Mouse (Mus musculus) right cerebral cortex, postnatal 14 days (tissue): ENCODE data around the gene Ccdc80.

Experiments
- DNase-seq: peaks from one replicate; pipeline ENCODE4 v3.0.0; 2022

Gene Ccdc80

DNA sequence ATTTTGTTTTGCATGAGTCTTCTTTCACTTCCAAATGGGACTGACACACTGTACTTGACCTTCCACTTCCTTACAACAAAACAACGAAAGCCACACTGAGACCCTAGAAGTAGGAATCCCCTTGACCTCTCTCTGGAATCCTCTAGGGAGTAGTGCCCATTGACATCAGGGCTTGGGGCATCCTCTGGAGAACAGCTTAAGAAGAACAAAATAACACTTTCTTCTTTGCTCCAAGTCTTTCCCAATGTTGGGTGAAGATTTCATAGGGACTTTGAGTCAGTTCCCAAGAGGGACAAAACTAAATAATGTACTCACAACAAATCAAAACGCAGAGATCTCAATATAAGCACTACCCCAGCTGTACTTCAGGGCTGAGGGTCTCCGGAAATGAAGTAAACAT is 25.6 kb downstream of the Ccdc80 start:
- DNase-seq: no peak

DNA sequence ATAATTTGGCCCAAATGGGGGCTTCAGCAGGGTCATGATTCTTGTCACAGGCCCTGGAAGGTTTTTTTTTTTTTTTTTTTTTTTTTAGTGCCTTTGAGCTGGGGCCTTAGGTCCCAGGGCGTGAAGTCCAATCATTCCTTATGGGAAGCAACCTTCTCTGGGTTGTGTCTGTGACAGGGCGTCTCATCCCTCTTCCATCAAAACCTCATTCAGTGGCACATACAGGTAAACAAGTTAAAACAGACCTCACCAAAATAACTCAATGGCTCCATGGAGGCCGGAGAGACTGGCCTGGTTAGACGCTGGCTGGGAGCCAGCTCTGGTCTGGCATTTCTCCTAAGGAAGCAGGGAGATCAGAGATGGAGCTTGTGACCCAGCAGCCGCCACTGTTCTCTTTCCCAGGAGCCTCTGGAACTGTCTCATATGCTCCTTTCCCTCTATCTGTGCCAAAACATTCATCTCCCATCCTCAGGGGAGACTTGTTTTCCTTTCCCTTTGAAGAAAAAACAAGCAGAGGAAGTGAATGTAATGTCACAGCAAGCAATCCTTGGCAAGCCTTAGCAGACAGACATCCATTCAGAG is 27.7 kb downstream of the Ccdc80 start:
- DNase-seq: peak; percentile 54

DNA sequence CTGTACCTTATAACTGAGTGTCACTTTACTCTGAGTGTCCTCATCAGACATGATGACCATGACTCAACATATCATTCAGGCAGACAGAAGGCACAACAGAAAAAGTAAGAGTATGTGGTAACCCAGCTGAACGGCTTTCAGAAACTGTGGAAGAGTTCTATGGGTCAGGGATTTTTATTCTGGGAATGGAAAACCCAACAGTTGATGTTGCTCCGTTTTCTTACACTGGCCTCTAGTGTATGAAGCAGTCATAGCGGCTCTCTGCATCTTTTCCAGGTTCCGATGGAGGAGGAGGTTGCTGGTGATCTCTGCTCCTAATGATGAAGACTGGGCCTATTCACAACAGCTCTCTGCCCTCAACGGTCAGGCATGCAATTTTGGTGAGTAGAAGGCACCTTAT is 29.4 kb downstream of the Ccdc80 start:
- DNase-seq: no peak

DNA sequence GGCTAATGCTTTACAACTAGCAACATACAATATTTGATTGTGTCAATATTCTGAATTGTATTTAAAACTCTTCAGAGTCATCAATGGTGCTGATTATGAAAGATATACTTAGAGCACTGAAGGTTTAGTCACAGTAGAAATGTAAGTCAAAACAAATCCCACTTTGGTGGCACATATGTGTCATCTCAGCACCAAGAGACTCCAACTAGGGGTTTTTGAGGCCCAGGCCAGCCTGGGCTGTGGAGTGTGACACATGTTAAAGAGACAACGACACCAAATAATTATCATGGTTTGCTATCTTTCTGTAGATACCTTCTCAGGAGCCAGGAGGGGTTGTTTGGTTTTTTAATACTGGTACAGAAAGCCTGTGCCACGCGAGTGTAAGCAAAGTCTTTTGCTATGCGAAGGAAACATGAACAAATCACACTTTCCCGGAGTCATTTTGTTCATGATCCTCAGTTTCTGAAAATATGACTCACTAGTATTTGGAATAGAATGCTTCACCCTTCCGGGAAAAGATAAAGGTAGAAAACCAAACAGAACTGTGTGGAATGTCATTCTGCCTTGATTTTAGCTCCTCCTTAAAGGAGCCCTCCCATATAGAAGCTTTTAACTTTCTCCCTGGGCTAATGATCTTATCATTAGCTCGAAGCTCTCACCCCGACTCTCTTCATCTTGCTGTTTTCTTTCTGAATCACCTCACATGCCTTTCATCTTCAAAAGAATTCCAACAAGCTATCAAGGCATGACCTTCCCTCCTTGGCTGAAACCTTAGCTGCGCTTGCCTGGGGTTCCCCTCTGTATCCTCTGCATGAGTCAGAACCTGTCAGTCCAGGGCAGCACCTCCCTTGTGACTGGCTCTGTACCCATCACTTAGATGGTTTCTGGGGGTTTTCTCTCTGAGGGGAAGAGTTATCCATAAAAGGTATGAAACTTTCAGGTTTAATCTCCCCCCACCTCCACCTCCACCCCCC is 31.3 kb downstream of the Ccdc80 start:
- no peak for DNase-seq

DNA sequence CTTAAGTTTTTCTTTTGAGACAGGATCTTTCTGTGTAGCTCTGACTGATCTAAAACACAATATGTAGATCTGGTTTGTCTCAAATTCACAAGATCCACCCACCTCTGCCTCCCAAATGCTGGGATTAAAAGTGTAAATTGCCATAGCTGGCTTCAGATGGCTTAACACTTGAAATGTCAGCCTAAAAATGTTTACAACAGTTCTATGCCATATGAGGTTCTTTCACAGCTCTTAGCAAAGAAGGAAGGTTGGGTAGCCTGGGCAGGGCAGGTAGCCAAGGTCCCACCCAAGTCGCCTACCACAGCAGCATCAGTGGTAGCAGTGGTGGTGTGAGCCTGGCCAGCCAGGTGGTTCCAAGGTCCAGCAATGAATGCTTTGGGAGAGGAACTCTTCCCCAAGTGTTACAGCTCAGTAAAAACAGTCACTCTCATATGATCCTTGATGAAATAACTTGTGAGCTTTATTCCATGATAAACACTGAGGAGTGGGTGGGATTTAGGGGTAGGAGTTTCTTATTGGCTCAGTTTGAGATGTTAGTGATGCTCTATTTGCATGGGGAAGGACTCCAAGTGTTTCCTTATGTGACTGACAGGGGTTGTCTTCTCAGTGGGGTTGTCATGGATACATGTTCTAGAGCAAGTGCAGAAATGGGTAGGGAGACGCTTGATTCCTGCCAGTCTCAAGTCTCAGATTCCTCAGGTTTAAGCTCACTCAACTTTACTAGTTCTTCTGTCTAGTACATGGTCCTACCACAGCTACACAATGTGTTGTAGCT is 34.9 kb downstream of the Ccdc80 start:
- DNase-seq: no peak

DNA sequence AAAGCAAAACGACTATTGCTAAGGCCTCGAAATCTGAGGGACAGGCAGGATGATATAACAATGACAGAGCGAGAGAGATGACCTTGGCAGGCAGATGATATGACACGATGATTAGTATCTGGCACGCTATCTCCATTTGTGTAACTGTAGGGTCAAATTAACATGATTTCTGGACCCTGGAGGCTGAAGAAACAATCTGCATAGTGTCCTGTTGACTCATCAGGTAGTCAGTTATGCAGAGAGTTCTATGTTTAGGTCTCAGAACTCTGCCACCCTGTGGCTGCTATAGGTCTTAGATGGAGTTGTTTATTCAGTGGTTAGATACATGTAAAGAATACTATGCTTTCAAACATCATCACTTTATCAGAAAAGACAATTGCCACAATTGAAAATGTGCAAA is 48.5 kb downstream of the Ccdc80 start:
- DNase-seq: no peak

DNA sequence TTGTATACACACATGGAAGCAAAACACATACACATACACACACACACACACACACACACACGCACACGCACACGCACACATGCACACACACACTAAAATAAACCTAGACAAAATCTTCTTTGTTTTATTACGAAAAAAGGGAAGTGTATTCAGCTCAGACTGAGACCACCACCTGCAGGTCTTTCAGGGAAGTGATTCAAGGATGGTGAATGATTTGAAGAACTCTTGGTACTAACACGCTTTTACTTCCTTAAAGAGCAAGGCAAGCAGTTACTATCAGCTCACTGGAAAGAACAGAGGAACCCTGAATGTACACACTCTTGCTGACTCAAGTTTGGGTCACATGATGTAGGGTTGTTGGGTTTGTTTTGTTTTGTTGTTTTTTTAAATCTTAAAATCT is 49.4 kb downstream of the Ccdc80 start:
- no peak for DNase-seq

DNA sequence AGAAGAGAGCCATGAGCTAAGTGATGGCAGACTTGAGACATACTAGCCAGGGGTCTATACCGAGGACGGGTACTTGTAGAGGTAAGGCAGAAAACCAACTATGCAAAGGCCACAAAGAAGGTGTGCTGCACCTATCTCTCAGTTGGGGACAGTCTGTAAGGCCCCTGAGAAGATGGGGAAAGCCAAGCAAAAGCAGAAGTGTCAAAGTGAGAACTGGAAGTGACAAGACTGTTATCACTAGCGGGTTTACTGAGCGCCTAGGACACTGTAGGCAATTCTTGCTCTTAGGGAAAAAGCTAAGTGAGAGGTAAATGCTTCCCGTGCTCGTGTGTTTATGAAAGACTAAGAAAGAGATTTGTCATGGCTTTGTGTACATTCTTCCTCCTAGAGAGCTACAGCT is 51.9 kb downstream of the Ccdc80 start:
- DNase-seq: no peak

DNA sequence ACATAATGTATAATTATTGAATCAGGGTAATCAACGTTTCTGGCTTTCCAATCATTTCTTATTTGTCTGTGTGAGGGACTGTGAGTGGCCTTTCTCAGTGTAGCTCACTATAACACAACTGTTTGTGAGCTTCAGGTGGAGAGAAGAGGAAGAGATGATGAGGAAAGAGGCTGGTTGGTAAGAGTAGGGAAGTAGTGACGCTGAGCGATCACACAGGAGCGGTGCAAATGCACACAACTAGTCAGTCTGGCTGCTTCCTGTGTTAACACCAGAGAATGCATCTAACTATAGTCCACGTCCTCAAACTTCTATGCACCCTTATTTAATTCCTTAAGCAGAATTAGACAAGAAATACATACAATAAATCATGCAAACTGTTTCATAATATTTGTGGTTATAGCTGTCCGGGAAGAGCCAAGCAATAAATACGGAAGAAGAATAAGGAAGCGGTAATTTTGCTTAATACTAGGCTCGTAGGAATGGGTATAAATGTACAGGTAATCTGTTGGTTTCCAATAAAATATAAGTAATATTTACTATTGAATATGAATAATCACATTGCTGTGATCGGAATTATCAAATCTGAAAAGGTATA is 55.4 kb downstream of the Ccdc80 start:
- no peak for DNase-seq

DNA sequence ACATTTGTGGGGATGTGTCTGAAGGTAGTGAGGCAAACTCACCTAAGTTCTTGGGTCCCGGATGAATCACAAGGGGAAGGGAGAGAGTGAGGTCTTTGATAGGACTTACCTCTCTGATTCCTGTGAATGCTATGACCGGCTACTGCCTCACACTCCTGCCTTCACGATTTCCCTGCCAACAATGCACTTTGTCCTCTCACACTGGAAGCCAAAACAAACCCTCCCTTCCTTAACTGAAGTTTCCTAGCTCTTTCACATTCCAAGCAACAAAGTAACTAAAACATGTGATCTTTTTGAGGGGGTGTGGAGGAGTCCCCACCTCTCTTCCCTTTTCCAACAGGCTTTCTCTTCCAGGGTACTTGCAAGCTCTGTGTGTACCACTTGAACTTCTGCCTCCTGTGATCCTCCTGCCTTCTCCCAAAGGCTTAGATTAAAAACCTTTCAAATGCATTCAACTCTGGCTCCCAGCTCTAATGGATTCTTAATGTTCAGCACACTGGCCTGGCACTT is 61.6 kb downstream of the Ccdc80 start:
- no peak for DNase-seq

DNA sequence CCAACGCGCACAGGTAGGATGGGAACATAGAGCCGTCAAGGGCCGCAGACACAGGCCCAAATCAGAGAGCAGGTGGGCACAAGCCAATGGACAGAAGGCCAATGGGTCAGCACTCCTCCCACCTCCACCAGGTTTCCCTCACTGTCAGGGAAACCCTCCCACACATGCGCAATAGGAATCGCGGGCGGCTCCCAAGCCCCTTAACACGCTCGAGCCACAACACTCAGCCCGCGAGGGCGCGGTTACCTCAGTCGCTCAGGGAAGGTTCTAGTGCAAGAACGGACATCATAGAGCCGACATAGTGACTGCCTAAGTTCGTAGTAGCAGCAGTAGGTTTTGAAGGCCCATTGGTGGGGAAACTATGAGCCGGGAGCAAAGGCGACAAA is 64.9 kb downstream of the Ccdc80 start:
- DNase-seq: peak; percentile 55

DNA sequence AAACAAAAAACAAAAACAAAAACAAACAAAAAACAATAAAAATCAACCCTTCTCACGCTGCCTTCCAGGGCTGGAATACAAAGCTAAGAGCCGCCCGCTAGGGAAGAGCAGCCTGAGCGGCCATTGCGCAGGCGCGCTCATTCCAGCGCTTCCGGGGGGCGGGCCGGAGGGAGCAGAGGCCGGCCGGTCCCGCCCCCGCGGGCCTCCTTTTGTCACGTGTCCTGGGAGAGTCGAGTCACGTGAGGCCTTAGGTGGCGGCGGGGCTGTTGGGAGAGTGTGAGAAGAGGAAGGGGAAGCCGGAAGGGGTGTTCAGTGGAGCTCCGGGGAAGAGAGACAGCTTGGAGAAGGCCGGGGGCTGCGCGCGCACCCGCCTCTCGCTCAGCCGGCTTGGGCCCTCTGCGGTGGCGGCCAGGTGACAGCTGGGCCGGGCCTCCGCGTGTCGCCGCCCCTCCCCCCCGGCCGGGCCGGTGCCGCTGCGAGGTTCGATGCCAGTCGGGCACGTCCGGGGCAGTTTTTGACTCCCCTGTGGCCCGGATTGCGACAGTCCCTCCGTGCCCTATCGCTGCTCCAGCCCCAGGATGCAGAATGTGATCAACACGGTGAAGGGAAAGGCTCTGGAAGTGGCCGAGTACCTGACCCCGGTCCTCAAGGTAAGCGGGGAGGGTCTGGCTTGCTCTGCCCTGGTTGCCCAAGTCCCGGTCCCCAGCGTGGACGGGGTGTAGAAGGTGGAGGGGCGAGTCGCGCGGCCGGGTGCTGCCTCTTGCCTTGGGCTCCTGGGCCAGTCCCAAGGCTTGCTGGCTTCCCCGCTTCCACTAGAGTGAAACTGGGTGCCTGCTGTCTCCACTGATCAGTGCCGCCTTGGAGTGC is 65.6 kb downstream of the Ccdc80 start, which contains the start of the genes Slc35a5 and Atg3:
Slc35a5 (minus strand) TSS at position 185 of the 867 bp plus-strand sequence.
Atg3 (plus strand) TSS at position 264 of the 867 bp plus-strand sequence.
- DNase-seq: peak; percentile 94

DNA sequence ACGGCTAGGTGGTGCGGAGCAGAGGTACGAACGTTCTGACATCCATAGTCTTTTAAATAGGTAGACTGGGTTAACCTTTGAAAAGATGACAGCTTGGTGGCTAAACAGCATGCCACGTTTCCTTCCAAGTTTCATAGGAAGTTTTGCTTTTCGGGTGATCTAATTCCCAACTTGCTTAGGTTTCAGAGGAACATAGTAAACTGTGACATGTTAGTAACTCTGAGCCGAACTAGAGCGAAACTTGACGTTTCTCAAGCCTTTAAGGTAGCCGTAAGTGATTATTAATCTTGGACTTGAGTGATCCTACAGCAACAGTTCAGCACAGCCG is 66.2 kb downstream of the Ccdc80 start:
- no peak for DNase-seq
